Mouse (Mus musculus) ES-Bruce4 (cell line): ENCODE results near the gene Sugct.

Experiments used
- CTCF ChIP-seq: IDR thresholded peaks from one replicate; pipeline ENCODE4 v1.8.1; 2011; ENCODE audit warnings: low read depth, low read length
- EP300 ChIP-seq: IDR thresholded peaks from 2 replicates; pipeline ENCODE4 v1.6.1; 2011; ENCODE audit warnings: low read depth, low read length; ENCODE audit not compliant: insufficient read depth
- POLR2A ChIP-seq: IDR thresholded peaks from one replicate; pipeline ENCODE4 v1.8.1; 2011; ENCODE audit warnings: low read length; ENCODE audit not compliant: insufficient read depth

GRCm38 (mm10) chr13:17627108-17627507 is 68.2 kb downstream of the Sugct start:
- TF ChIP-seq CTCF = no peak
- TF ChIP-seq POLR2A = no peak
- no peak for TF ChIP-seq EP300
